Mouse (Mus musculus) mouse embryonic stem cell (cell line): ENCODE measurements at regions not wholly inside any gene's neighbourhood (a gene's known extent, or its start where the extent isn't known, plus 50 kb on each side); places are given as distances from the start of the nearest gene placed in this dataset.

Experiments used
- in situ Hi-C, 2 experiments: fragments of 300-500 bp; cut with MboI; formaldehyde crosslinking; loops; 1 replicate in 1 of 2; 3 replicates in 1 of 2; pipeline ENCODE4 v1.14.3; 2019 to 2020; ENCODE audit warnings: low sequenced_read_pairs in 2 of 2, low pct_unique_long_range_greater_than_20kb in 1 of 2, mixed read lengths in 1 of 2; ENCODE audit not compliant: unreplicated experiment in 1 of 2

DNA sequence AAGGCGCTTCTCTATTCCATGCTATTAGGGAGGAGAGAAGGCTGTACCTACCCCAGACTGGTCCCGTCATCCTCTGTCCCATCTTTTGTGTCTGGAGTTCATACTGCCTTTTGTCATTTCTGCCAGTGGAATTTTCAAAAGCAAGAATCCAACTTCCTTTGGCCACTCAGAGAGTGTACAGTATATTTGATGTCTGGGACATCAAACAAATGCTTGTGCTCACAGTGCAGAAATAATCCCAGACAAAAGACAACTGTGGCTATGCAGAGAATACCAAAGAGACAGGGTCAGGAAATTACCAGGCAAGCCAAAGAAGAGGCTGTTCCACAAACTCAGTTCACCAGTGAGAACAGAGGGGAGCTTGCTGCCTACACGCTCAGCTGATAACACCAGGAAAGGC is 291.9 kb upstream of the Tle4 start:
- in situ Hi-C loops: no loop called here

DNA sequence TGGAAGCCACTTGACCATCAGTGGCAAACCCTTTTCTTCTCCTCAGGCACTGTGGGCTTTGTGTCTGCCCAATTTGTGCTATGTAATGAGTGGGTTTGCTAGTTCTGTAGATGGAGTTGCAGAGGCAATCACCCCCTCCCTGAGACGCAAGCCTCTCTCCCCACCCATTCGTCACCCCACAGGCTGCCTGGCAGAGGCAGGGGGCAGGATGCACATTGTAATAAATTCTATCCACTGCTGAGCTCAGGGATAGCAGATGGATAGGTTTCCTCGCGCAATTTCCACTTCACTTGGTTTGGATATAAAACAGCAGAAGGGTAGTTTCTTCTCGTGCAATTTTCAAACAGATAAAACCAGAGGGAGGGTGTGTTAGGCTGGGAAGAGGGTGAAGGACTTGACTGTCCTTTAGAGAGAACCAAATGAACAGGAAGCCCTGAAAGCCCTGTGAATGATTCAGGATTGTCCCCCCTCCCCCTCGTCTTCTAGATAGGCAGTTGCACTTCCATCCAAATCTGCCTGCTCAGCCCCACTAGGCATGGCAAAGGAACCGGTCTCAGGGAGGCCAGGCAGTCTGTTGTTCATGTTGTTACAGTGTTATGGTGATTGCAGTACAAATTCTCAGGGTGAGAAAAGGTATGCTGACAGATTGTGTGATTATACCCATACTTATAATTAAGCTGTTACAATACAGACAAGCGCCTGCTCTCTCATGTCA is 286.0 kb upstream of the Tle4 start:
- in situ Hi-C loops: no loop called here

GRCm38 (mm10) chr19:14880818-14881217 is 283.0 kb upstream of the Tle4 start:
- in situ Hi-C loops: no loop called here

GRCm38 (mm10) chr19:14873986-14874385 is 276.1 kb upstream of the Tle4 start:
- in situ Hi-C loops: no loop called here

- in situ Hi-C loops: no loop called here
Observed at GRCm38 (mm10) chr19:14871178-14871867, 273.5 kb upstream of the Tle4 start.

- in situ Hi-C loops: no loop called here
Observed at GRCm38 (mm10) chr19:14862654-14863468, 265.0 kb upstream of the Tle4 start.

DNA sequence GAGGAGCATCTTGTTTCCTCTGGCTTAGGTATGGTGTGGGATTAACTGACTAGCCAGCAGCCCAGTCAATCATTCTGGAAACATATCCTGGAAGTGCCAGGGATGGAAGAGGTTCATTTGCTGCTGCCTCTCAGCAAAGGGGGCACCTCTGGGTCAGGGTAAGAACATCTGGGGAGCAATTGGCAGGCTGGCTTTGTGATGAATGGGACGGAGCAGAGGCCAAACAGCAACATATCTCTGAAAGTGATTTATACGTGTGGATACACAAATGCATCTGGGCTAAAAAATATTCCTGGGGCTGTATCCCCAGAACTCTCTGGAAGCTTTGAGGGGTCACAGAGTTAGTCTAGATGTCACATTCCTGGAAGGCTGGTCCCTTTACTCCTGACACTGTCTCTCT is 257.2 kb upstream of the Tle4 start:
- in situ Hi-C loops: no loop called here

- in situ Hi-C loops: no loop called here
Observed at GRCm38 (mm10) chr19:14853416-14853815, 255.6 kb upstream of the Tle4 start.

GRCm38 (mm10) chr19:14849561-14849960 is 251.7 kb upstream of the Tle4 start:
- in situ Hi-C loops: no loop called here

- in situ Hi-C loops: no loop called here
Observed at GRCm38 (mm10) chr19:14847120-14847519, 249.3 kb upstream of the Tle4 start.

- in situ Hi-C loops: no loop called here
Observed at GRCm38 (mm10) chr19:14835629-14836028, 237.8 kb upstream of the Tle4 start.

DNA sequence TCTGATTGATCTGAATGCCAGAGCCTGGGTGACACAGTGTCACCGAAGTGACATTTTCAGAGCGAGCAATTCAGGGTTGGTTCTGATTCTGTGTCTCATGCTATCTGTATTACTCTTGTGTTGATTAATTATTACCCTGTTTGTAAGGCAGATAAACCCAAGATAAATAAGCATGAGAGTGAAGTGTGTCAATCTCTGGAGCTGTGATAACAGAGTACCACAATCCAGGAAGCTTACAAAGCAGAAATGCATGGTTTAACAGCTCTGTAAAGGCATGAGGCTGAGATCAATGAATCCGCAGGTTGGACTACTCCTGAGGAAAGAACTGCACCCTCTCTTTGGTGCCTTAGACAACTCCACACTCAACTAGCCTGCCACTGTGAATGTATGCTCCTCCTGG is 218.5 kb upstream of the Tle4 start:
- in situ Hi-C loops: no loop called here

GRCm38 (mm10) chr19:14806787-14807186 is 208.9 kb upstream of the Tle4 start:
- in situ Hi-C loops: no loop called here

DNA sequence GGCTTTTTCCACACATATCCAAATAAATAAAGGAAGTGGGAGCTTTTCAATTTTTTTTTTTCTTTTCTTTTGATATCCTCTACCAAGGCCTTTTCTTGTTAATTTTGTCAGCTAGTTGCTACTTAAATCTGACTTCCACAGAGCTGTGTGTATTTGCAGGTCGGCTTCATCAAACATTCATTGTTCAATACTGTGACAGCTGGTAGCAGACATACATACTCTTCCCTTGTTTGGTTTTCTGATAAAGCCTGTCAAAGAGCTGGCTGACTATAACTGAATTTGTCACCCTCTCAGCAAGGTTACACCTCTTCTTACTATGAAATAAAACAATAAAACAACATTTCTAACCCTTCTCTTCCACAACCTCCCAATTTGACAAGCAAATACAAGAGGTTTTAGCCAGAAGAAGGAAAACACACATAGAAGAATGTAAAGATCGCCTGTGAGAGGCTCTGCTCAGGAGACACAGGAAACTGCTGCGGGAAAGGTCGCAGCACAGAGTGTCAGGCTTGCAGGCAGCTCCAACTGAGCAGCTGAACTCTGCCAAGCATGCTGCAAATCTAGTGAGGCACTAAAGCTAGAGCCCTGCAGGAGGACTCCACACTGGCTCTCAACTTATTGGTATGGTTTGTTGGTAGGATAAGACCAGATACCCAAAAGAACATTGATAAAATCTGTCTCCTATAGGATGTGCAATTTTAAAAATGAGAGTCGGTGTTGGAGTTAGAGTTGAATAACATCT is 205.2 kb upstream of the Tle4 start:
- in situ Hi-C loops: no loop called here

DNA sequence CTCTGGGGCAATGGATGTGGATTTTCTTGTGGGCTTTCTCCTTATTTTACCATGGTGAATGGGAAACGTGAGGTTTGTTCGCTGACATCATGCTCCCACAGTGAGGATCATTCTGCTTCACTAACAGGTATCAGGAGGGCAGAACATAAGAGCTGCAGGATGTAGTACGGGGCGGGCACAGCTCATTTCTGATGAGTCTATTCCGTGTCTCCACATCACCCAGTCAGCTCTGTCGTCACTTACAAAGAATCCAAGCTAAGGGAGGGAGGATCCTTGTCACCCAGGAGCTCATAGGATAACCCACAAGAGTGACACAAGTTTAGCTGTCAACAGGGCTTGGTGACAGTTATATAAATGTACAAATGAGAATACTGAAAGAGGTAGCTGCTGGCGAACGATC is 203.8 kb upstream of the Tle4 start:
- in situ Hi-C loops: no loop called here

- in situ Hi-C loops: no loop called here
Observed at GRCm38 (mm10) chr19:14799002-14799401, 201.2 kb upstream of the Tle4 start.

DNA sequence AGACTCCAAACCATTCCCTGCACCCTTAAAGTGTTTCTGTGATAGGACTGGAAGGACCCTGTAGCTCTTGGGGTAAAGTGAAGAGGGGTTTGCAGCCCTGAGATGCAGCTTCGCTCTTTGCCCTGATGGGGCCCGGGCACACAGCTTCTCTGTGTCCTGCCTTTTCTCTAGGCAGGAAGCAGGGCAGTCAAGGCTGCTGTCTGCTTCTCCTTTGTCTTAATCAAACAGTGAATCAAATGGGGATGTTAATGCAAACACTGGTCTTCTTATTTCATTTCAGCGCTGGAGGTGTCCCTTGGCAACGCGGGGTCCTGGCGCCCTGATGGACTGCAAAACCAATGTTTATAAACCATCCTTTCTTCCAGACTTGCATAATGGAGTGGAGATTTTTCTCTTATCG is 200.6 kb upstream of the Tle4 start:
- in situ Hi-C loops: no loop called here

DNA sequence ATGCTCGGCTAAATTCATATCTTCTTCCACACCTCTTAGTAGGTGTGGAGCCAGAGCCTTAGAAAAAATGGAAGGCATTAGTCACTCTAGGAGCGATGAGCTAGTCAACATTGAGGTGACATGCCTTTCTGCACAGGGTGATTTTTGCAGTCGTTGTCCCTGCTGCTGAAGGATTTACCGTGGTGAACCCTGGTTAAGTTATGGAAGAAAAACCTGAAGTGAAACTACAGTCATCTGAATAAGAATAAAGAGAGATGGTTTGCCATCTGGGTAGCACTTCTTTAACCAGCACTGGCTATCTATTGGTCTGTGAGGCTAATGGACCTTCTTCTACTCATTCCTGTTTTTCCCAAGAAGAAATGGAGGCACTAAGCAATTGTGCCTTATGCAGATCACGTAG is 198.1 kb upstream of the Tle4 start:
- in situ Hi-C loops: no loop called here

- in situ Hi-C loops: no loop called here
Observed at GRCm38 (mm10) chr19:14789992-14790391, 192.1 kb upstream of the Tle4 start.
